Mouse (Mus musculus): ENCODE measurements around the gene Meiob. TPM values are rescaled to one million over a fixed set of nuclear protein-coding genes. Genes with fewer than 3 reads are reported as not detected.

Gene Meiob
- polyA plus RNA-seq, 1 experiment from 2014 or later = not detected

DNA sequence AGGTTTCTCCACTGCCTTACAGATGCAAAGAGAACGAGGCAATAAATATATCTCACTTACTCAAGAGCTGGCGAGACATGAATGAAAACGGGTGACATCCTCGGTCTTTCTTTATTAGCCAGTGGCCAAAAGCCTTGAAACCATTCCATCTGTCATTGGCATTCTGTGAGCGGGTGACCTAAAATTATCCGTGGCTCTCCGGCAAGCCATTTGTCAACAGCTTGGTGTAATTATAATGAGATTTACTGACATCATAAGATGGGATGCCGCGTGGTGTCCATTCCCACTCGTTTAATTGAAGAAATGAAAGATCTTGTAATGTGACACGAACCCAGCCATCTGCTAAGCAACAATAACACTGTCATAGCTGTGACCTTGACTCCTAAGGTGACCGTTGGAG, 9.3 kb upstream of the Meiob start:
- Histone ChIP-seq H3K27me3 (replicated peaks; ENCODE audit: low read depth, poor library complexity, severe bottlenecking) (peaks cover 6% of the 10 kb centered on the region; the same call in 1 of the 2 replicates), H3K36me3 (replicated peaks) (no peaks in the 10 kb centered on the region), H3K4me3 (no peak overlapping the region), H3K27ac (replicated peaks) (no peak overlapping the region), H3K4me1 (0 out of 2 replicates have a peak, but pooled peaks cover 6% of the 10 kb centered on the region), H3K9me3 (no peaks in the 10 kb centered on the region)
- no peak for DNase-seq (ENCODE audit: low spot score)
- 79% methylated on average over 12 of the region's 12 CpGs for WGBS

DNA sequence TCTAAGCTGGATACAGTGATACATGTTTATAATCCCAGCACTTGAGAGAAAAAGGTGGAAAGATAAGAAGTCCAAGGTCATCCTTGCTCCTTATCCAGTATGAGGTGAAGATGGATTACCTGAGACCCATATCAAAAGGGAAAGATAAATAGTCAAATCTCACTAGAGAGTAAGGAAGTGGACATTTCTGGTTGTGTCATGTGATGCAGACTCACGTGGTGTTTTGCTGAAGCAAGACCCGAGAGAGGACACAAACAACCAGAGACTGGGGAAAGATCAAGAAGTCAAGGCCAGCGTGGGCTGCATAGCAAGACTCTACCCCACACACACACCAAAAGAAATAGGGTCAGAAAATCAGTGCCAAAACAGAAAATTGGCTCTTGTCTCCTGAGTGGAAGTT, 7.1 kb upstream of the Meiob start:
- Histone ChIP-seq H3K36me3 (replicated peaks) (no peaks in the 10 kb centered on the region), H3K9me3 (no peaks in the 10 kb centered on the region)
- WGBS = 78% methylated on average over 3 of the region's 3 CpGs

DNA sequence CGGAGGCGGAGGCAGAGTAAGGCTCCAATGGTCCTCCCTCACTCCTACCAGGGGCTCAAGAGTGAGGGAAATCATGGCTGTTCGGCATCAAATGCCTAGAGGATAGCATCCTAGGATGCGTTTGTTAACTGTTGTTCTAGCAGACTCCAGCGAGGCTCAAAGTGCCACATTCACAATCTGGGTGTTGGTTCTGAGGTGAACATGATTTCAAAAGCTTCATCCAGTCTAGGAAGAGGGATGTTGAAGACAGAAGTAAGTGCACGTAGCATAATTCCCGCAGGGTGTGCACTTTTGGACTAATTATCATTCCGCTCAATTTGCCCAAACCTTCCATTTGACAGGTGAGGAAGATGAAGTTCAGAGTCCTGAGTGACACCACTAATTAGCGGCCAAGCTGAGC, 5.9 kb upstream of the Meiob start:
- Histone ChIP-seq H3K27me3 (replicated peaks; ENCODE audit: low read depth, poor library complexity, severe bottlenecking) (peaks cover 15% of the 10 kb centered on the region), H3K27ac (replicated peaks) (no peak overlapping the region), H3K4me1 (0 out of 2 replicates have a peak, but pooled peaks cover 6% of the 10 kb centered on the region), H3K9me3 (no peaks in the 10 kb centered on the region), H3K4me3 (no peak overlapping the region), H3K36me3 (replicated peaks) (no peaks in the 10 kb centered on the region)
- WGBS = 54% methylated on average over 9 of the region's 9 CpGs
- no peak for DNase-seq (ENCODE audit: low spot score)

More for the DNA sequence above, 7.1 kb upstream of the Meiob start:
- H3K27me3 ChIP-seq (replicated peaks; ENCODE audit: low read depth, poor library complexity, severe bottlenecking) = 0 out of 2 replicates have a peak, but pooled peaks cover 6% of the 10 kb centered on the region
- no peak overlapping the region for H3K27ac ChIP-seq (replicated peaks)
- H3K4me1 ChIP-seq = 0 out of 2 replicates have a peak, but pooled peaks cover 6% of the 10 kb centered on the region
- no peak for DNase-seq (ENCODE audit: low spot score)
- H3K4me3 ChIP-seq = no peak overlapping the region

DNA sequence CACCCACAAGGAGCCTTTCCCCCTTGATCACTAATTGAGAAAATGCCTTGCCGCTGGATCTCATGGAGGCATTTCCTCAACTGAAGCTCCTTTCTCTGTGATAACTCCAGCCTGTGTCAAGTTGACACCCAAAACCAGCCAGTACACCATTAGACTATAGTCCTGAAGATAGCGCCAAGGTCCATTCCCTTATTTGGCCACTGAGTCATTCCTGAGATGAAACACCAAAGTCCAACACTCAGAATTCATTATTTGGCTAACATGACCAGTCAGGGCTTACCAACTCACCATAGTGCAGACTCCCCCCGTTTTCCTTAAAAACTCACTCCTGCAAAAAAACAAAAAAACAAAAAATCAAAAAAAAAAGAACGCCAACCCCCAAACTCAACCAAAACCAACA, 4.6 kb upstream of the Meiob start:
- no peak overlapping the region for H3K4me3 ChIP-seq
- no peak for DNase-seq (ENCODE audit: low spot score)
- peaks cover 27% of the 10 kb centered on the region for H3K27me3 ChIP-seq (replicated peaks; ENCODE audit: low read depth, poor library complexity, severe bottlenecking)
- no peaks in the 10 kb centered on the region for H3K9me3 ChIP-seq
- 92% methylated on average over 4 of the region's 4 CpGs for WGBS
- no peak overlapping the region for H3K27ac ChIP-seq (replicated peaks)
- H3K4me1 ChIP-seq = peaks cover 15% of the 10 kb centered on the region; the same call in 1 of the 2 replicates
- no peaks in the 10 kb centered on the region for H3K36me3 ChIP-seq (replicated peaks)

- DNase-seq (ENCODE audit: low spot score) = no peak
- 53% methylated on average over 3 of the region's 3 CpGs for WGBS
- no peaks in the 10 kb centered on the region for H3K9me3 ChIP-seq
- H3K27ac ChIP-seq (replicated peaks) = no peak overlapping the region
- no peak overlapping the region for H3K4me3 ChIP-seq
- H3K36me3 ChIP-seq (replicated peaks) = no peaks in the 10 kb centered on the region
- peaks cover 17% of the 10 kb centered on the region; the same call in 1 of the 2 replicates for H3K4me1 ChIP-seq
- H3K27me3 ChIP-seq (replicated peaks; ENCODE audit: low read depth, poor library complexity, severe bottlenecking) = peaks cover 38% of the 10 kb centered on the region
Observed at GRCm38 (mm10) chr17:24800524-24800923, 3.6 kb upstream of the Meiob start.

DNA sequence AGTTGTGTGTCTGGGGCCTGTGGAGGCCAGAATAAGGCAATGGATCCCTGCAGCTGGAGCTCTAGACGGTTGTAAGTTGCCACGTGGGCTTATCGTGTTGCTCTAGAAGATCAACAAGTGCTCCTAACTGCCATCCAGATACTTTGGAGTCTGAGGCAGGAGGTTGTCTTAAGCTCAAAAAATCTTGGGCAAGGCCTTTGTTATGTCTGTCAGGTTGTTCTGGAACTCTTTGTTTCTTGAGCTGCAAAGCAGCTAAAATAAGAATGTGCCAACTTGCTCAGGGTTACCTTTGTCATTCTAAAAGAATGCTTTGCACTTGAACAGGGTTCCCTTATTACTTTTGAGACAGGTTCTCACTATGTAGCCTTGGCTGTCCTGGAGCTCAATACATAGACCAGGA, 7.1 kb downstream of the Meiob start:
- H3K27ac ChIP-seq (replicated peaks) = no peak overlapping the region
- H3K4me1 ChIP-seq = no peaks in the 10 kb centered on the region
- H3K27me3 ChIP-seq (replicated peaks; ENCODE audit: low read depth, poor library complexity, severe bottlenecking) = peaks cover 23% of the 10 kb centered on the region
- no peak for DNase-seq (ENCODE audit: low spot score)
- no peaks in the 10 kb centered on the region for H3K36me3 ChIP-seq (replicated peaks)
- 83% methylated on average over 3 of the region's 3 CpGs for WGBS
- H3K4me3 ChIP-seq = no peak overlapping the region
- no peaks in the 10 kb centered on the region for H3K9me3 ChIP-seq

DNA sequence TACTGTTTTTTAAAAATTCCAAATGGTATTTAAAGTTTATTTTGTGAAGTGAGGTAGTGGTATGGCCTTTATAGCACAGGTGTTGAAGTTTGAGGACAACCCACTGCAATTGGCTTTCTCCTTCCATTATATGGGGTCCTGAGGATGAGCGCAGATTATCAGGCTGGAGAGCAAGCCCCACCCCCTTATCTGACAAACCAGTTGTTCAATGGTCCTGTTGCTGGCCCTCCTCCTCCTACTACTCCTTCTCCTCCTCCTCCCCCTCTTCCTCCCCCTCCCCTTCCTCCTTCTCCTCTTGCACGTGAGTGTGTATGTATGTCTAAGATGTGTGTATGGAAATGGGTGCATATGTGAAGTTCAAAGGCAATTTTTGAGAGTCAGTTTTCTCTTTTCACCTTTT, 8.1 kb downstream of the Meiob start:
- Histone ChIP-seq H3K27ac (replicated peaks) (no peak overlapping the region), H3K4me3 (no peak overlapping the region), H3K27me3 (replicated peaks; ENCODE audit: low read depth, poor library complexity, severe bottlenecking) (peaks cover 13% of the 10 kb centered on the region), H3K36me3 (replicated peaks) (no peaks in the 10 kb centered on the region), H3K4me1 (no peaks in the 10 kb centered on the region), H3K9me3 (no peaks in the 10 kb centered on the region)
- no peak for DNase-seq (ENCODE audit: low spot score)
- WGBS = 29% methylated on average over 2 of the region's 2 CpGs

GRCm38 (mm10) chr17:24815256-24815655, 11.2 kb downstream of the Meiob start:
- no peak overlapping the region for H3K27ac ChIP-seq (replicated peaks)
- no peaks in the 10 kb centered on the region for H3K27me3 ChIP-seq (replicated peaks; ENCODE audit: low read depth, poor library complexity, severe bottlenecking)
- H3K9me3 ChIP-seq = no peaks in the 10 kb centered on the region
- no peaks in the 10 kb centered on the region for H3K36me3 ChIP-seq (replicated peaks)
- H3K4me3 ChIP-seq = no peak overlapping the region
- WGBS = 85% methylated on average over 5 of the region's 5 CpGs
- no peak for DNase-seq (ENCODE audit: low spot score)
- no peaks in the 10 kb centered on the region for H3K4me1 ChIP-seq

DNA sequence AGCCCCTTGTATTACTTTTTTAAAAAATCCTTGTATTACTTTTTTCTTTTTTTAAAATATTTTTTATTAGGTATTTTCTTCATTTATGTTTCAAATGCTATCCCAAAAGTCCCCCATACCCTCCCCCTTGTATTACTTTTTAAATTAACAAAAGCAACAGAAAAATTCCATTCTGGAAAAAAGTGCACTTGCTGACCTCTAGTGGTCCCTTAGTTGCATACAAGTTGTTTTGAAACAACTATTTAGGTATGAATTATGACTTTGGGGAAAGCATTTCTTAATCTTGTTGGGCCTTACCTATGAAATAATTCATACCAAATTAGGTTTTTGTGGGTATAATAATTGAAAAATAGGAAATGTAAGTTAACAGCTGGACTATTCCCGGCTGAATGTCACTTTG, 13.4 kb downstream of the Meiob start:
- WGBS = 33% methylated on average over 1 of the region's 1 CpGs
- Histone ChIP-seq H3K9me3 (no peaks in the 10 kb centered on the region), H3K27me3 (replicated peaks; ENCODE audit: low read depth, poor library complexity, severe bottlenecking) (no peaks in the 10 kb centered on the region), H3K4me1 (no peaks in the 10 kb centered on the region), H3K27ac (replicated peaks) (no peak overlapping the region), H3K4me3 (no peak overlapping the region), H3K36me3 (replicated peaks) (no peaks in the 10 kb centered on the region)
- no peak for DNase-seq (ENCODE audit: low spot score)

DNA sequence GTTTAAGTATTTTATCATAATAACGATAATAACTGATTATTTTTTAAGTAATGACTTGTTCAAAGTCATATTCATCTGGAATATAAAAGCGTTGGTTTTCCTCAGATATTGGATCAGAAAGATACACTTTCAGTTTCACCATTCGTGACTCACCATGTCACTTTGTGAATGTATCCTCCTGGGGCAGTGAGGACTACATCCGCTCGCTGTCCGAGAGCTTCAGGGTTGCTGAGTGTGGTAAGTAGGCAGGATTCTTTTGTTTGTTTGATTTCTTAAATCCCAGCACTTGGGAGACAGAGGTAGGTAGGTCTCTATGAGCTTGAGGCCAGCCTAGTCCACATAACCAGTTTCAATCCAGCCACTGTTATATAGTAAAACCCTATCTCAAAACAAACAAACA, 14.1 kb downstream of the Meiob start:
- no peaks in the 10 kb centered on the region for H3K4me1 ChIP-seq
- H3K4me3 ChIP-seq = no peak overlapping the region
- H3K36me3 ChIP-seq (replicated peaks) = no peaks in the 10 kb centered on the region
- no peak for DNase-seq (ENCODE audit: low spot score)
- no peaks in the 10 kb centered on the region for H3K27me3 ChIP-seq (replicated peaks; ENCODE audit: low read depth, poor library complexity, severe bottlenecking)
- 56% methylated on average over 6 of the region's 6 CpGs for WGBS
- H3K9me3 ChIP-seq = no peaks in the 10 kb centered on the region
- H3K27ac ChIP-seq (replicated peaks) = no peak overlapping the region

DNA sequence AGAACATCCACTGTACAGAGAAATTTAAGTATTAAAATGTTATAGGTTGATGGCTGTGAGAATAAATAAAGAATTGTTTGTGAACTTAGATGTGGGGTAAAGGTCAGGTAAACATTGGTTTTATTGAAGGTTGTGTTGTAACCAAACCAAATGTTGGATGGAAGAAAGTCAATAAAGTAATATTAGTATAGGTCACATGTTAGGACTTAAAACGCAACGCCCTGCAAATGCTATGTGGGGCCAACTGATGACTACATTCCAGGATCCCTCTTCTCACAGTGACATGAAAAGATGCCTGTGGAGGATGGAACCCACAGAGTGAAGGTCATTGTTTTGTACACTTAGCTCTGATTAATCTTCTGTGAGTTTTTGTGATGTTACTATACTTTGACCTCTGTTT, 15.4 kb downstream of the Meiob start:
- H3K9me3 ChIP-seq = no peaks in the 10 kb centered on the region
- H3K4me3 ChIP-seq = no peak overlapping the region
- no peaks in the 10 kb centered on the region for H3K4me1 ChIP-seq
- 73% methylated on average over 2 of the region's 2 CpGs for WGBS
- H3K27me3 ChIP-seq (replicated peaks; ENCODE audit: low read depth, poor library complexity, severe bottlenecking) = peaks cover 3% of the 10 kb centered on the region; the same call in 1 of the 2 replicates
- H3K36me3 ChIP-seq (replicated peaks) = no peaks in the 10 kb centered on the region
- no peak for DNase-seq (ENCODE audit: low spot score)
- H3K27ac ChIP-seq (replicated peaks) = no peak overlapping the region

DNA sequence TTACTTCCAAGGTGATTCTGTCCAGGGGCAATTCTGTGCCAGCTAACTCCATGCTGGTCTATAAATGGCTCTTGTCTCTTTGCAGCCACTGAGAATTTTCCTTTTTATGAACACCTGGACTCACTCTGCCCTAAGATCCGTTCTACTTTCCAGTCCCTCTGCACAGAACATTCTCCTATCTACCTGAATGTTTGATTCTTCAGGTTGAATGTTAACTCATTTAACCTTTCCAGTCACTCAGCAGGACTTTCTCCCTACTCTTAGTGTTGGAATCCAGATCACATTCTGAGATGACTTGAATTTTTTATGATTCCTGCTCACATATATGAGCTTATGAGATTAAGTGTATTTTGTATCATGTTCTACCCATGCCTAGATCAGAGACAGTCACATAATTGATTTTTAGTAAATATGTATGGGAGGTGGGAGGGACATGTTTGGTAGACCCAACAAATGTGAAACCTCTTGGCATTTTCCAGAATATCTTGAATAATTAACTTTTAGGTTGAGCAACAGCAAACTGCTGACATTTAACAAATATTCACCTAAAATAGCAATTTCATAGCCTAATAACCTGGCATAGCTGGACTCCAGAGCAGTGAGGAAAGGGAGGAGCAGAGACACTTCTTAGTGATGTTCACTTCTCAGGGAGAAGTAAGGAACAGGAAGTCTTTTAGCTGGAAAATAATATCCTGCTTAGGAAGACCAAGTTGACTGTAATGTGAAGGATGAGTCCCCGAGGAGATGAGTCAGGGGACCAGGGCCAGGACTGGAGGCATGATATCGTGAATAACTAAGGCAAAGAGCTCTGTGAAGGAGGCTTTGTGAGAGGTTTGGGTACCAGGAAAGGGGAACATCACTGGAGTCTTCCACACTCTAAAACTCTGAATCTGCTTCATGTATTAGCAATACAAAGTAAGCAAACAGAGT, 17.5 kb downstream of the Meiob start:
- H3K27me3 ChIP-seq (replicated peaks; ENCODE audit: low read depth, poor library complexity, severe bottlenecking) = peaks cover 13% of the 10 kb centered on the region; the same call in 1 of the 2 replicates
- 56% methylated on average over 3 of the region's 3 CpGs for WGBS
- no peak overlapping the region for H3K4me3 ChIP-seq
- no peaks in the 10 kb centered on the region for H3K9me3 ChIP-seq
- no peak overlapping the region for H3K27ac ChIP-seq (replicated peaks)
- no peaks in the 10 kb centered on the region for H3K4me1 ChIP-seq
- H3K36me3 ChIP-seq (replicated peaks) = no peaks in the 10 kb centered on the region
- no peak for DNase-seq (ENCODE audit: low spot score)

- peaks cover 24% of the 10 kb centered on the region for H3K27me3 ChIP-seq (replicated peaks; ENCODE audit: low read depth, poor library complexity, severe bottlenecking)
- H3K36me3 ChIP-seq (replicated peaks) = no peaks in the 10 kb centered on the region
- WGBS = 73% methylated on average over 8 of the region's 8 CpGs
- H3K27ac ChIP-seq (replicated peaks) = no peak within 1 kb of the TSS
- H3K9me3 ChIP-seq = no peaks in the 10 kb centered on the region
- H3K4me1 ChIP-seq = no peaks in the 10 kb centered on the region
- H3K4me3 ChIP-seq = no peak within 1 kb of the TSS
- no peak for DNase-seq (ENCODE audit: low spot score)
Observed at GRCm38 (mm10) chr17:24839842-24840241, 35.8 kb downstream of the Meiob start, which contains the start of gene Hagh. Gene Hagh, plus strand, starts transcription at chr17:24840143.
